Mouse (Mus musculus) right cerebral cortex, postnatal 4 days (tissue): ENCODE measurements at regions not wholly inside any gene's neighbourhood (a gene's known extent, or its start where the extent isn't known, plus 50 kb on each side); places are given as distances from the start of the nearest gene placed in this dataset.
"Not testable (repeated sequence)": the region's sequence is repeated elsewhere in the genome, so short reads cannot be mapped to it uniquely, and the experiment has no call there.

Experiments
- DNase-seq: peaks from one replicate; pipeline ENCODE4 v3.0.0-alpha.2; 2022

GRCm38 (mm10) chr5:129256136-129256535 lies 159.6 kb downstream of the Adgrd1 start:
- DNase-seq = no peak

DNA sequence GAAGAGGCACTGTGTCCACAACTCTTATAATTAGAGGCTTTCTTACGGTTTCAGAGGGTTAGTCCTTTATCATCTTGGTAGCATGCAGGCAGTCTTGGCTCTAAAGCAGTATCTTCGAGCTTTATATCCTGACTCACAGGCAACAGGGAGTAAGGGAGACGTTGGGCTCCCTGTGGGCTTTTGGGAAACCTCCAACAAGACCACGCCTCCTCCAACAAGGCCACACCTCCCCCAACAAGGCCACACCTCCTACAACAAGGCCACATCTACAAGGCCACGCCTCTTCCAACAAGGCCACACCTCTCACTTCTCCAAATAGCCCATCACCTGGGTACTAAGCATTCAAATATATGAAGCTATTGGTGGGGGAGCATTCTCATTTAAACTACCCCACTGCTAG lies 160.7 kb downstream of the Adgrd1 start:
- DNase-seq = no peak

DNA sequence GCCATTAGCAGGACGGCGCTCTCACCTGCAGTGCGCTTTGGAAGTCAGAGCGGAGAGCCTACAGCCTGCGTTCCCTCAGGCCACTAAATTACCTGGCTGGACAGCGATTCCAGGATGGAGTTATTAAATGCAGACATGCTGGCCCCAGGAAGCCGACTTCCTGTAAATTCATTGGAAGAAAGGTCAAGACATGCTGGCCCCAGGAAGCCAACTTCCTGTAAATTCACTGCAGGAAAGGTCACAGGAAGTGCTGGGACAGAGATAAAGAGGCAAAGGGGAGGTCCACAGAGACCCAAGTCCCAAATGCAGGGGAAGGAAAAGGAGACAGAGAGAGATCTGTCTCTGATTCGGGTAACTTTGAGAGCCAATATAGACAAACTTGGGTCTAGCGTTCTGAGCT lies 164.1 kb downstream of the Adgrd1 start:
- DNase-seq = no peak

DNA sequence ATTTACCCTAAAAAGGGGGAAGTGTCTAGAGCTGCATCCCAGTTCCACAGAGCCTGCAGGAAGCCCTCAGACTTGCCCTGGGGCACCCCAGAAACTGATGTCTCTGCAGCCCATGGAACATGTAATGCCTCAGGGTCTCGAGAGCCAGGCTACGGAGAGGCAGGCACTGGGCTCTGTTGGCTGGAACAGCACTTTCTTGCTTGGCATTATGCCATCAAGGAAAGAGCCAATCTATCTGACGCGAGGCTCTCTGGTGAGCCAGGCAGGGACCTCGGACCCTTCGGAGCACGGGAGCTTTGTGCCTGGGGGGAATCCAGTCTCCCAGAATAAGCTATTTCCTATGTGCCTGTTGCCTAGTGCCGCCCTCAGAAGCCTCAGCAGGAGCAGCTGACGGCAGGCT lies 166.6 kb downstream of the Adgrd1 start:
- DNase-seq = no peak

GRCm38 (mm10) chr5:129264363-129264762 lies 167.8 kb downstream of the Adgrd1 start:
- DNase-seq = no peak

GRCm38 (mm10) chr5:129268456-129268855 lies 171.9 kb downstream of the Adgrd1 start:
- DNase-seq = no peak

DNA sequence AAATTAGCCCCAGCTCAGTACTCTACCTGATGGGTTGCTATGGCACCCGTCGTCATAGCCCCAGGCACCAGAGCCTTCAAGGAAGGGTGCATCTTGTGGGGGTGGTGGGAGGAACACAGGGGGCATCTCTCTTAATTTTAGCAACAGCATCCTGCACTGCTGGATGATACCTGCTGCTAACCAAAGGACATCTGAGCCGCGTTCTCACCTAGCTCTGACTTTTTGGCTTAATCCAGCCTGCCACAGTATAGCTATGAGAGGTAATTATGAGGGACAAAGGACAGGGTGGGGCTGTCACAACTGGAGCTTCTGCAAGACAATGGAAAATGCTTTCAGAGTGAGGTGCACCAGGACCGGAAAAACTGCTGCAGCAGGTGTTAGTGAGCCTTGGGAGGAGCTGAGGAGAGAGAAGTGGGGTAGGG lies 173.5 kb downstream of the Adgrd1 start:
- DNase-seq = no peak

- DNase-seq = no peak
These were observed 184.9 kb downstream of the Adgrd1 start for GRCm38 (mm10) chr5:129281406-129281805.

GRCm38 (mm10) chr5:129282133-129282532 lies 185.6 kb downstream of the Adgrd1 start:
- no peak for DNase-seq

DNA sequence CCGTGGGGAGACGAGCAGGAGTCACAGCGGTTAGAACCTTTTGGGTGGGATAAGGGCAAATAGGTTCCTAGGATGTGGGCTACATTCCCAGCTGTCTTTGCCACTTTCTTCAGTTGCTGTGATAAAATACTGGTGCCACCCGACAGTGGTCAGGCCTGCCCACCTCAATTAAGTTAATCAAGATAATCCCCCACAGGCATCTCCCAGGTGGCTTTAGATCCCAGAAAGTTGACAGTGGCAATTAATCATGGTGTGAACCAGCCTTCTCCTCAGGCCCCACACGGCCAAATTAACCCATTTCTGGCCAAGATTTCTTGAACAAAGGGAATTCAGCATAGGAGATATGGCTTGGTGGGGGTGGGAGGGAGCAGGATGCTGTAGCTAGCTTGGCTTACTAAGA lies 186.3 kb downstream of the Adgrd1 start:
- DNase-seq = no peak

- DNase-seq = no peak
These were observed 190.9 kb downstream of the Adgrd1 start for GRCm38 (mm10) chr5:129287481-129287880.

- DNase-seq = not testable (repeated sequence)
These were observed 196.3 kb downstream of the Adgrd1 start for GRCm38 (mm10) chr5:129292821-129293220.

DNA sequence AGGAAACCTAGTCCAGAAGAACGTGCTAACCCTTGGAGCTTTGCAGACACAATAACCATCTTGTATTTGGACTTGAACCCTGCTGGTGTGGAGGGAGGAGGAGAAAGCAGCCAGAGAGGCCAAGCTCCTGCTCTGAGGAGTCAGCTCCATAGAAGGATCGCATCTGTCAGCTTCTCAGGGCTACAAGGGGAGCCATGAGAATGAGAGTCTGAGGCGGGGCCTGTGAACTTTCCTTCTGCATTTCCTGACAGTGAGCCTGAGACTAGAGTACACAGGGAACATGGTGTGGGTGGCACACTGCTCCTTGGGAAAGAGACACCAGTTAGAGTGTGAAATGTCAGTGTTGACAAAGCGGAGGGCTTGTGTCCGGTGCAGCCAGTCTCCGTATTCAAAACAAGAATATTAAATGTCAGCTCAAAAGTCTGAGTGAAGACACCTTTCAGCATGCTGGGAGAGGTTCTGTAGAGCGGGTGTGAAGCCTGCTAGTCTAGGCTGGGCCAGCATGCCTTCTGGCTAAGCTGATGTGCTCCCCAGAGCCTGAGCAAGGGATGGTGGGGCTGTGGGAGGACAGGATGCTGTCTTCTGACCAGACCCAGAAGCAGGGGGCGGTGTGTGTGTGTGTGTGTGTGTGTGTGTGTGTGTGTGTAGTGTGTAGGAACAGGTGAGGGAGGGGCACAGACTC lies 198.5 kb downstream of the Adgrd1 start:
- not testable (repeated sequence) for DNase-seq

DNA sequence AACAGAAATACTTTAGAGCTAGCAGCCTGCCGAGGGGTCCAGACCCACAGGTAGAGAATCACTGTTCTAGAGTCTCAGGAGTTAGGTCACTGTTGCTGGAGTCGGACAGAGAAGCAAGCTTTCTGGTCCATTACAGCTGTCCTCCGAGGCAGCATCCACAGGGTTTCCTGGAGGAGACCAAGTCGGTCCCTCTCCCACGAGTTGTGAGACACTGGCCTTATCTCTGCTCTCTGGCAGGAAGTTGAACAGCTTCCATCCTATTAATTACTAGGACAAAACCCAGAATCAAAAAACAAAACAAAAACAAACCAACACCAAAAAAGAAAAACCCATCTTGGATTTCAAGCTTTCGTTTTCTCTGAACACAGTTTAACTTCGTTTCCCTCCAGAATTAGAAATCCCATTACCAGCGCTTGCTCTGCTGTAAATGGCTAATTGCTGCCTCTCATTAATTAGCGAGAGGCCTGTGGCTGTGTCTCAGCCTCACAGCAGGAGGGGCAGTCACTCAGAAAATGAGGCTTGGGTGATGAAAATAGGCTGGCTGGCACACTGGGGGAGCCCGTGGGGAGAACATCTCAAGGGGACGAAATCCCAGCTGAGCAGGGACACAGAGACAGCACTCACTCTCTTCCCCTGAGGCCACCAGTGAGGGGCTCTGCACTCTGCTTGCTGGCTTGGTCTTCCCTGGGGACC lies 201.3 kb downstream of the Adgrd1 start:
- DNase-seq = peak; percentile 30

DNA sequence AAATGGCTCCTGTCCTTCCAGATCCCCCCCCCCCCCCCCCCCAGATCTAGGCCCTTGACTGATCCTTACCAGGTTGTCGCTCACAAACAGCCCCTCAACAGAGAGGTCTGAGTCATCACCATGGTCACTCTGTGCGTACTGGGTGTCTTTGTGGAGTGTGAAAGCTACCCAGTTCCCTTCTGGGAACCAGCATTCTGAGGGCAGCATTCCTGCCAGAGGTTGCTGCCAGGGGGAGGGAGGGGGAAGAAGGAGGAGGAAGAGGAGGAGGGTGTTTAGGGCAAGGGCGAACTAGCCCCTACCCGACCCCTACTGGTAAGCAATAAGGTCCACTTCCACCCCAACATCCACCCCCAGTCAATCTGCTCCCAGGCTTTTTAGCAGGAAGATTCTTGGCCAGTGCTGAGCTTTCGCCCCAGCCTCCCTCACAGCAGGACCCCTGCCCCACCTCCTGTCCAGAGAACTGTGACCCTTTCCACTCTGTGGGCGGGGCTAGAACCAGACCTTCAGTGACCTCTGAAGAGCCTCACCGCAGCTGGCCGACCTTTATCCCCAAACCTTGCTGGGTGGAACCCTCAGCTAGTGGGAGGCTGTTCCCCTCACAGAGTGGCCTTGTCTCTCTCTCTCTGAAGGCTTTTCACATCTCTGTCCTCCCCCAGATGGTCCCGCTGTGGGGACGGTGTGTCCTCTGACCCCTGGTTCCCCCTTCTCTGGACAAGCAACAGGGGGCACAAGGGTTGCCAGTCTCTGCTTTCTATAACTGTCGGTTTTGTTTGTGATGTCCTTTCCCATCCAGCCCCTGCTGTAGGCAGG lies 202.2 kb upstream of the Sfswap start:
- no peak for DNase-seq

GRCm38 (mm10) chr5:129299456-129299765 lies 201.6 kb upstream of the Sfswap start:
- no peak for DNase-seq

GRCm38 (mm10) chr5:129300423-129300822 lies 200.6 kb upstream of the Sfswap start:
- no peak for DNase-seq

- no peak for DNase-seq
These were observed 185.4 kb upstream of the Sfswap start for GRCm38 (mm10) chr5:129315626-129316025.

DNA sequence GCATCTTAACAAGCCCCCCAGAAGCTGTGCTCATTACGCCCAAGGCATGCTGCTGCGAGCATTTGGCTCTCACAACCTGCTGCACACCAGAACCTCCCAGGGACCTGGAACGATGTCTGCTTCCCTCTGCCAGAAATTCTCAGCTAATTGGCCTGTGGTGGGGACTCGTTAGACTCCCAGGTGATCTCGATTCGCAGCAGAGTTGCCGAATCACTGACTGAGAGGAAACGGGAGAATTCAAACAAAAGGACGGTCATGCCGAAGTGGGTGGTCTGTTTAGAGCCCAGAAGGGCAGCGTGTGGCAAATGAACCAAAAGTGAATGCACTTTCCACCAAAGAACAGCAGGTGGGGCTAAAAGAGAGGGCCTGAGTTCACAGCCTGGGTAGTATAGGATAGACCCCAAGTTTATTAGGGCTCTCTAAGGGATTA lies 169.9 kb upstream of the Sfswap start:
- DNase-seq = no peak

- no peak for DNase-seq
These were observed 169.0 kb upstream of the Sfswap start for GRCm38 (mm10) chr5:129332014-129332413.

GRCm38 (mm10) chr5:129338511-129338910 lies 162.5 kb upstream of the Sfswap start:
- no peak for DNase-seq

DNA sequence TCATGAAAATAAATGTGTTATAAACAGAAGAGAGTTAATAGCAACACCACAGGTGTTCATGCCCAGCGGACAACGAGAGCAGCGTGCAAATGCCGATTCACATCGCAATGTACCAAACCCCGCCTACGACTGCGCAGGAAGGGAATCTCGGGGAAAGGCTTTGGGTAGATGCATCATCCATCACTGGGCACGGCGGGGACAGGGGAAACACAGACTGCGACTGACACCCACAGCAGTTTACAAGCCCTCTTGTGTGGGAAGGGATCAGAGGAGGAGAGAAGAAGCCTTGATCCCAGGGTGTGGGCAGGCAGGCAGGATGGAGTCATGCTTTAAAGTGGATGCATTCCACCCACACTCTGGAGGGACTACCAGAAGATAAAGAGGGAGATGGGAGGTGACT lies 157.0 kb upstream of the Sfswap start:
- DNase-seq = no peak

DNA sequence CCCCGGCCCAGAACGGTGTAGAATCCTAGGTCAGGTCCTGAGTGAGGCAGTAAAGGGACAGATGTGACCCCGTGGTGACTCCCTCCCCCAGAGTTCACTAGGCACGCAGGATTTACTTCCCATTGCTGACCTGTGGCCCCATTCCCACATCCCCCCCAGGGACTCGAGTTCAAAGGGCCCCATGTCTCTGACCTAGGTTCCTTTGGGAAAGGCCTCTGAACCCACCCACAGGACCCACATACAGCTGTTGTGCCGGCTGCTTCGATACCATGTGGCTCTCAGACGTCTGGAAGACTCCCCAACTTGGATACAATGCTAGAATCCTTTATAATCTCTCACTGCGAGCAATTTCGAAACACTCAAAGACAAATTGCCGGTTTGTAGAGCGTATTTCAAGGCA lies 151.0 kb upstream of the Sfswap start:
- no peak for DNase-seq

- DNase-seq = no peak
These were observed 147.5 kb upstream of the Sfswap start for GRCm38 (mm10) chr5:129353549-129353948.
